Mouse (Mus musculus): ENCODE measurements around the gene Xxylt1.

Gene Xxylt1

GRCm38 (mm10) chr16:30922548-30922947 lies 158.7 kb downstream of the Xxylt1 start:
- CTCF ChIA-PET, result no interaction called here

GRCm38 (mm10) chr16:30918866-30919265 lies 162.4 kb downstream of the Xxylt1 start:
- CTCF ChIA-PET, result no interaction called here

GRCm38 (mm10) chr16:30916931-30917330 lies 164.3 kb downstream of the Xxylt1 start:
- CTCF ChIA-PET, result no interaction called here

- CTCF ChIA-PET, result no interaction called here
These were observed 165.5 kb downstream of the Xxylt1 start for GRCm38 (mm10) chr16:30915611-30916220.
